Mouse (Mus musculus) spleen, postnatal 36 days (tissue): ENCODE data around the gene Nudt2.

Experiments
- DNase-seq, 2 experiments: peaks; one replicate each; pipeline ENCODE4 v3.0.0; 2022; ENCODE audit warnings: low spot score in 2 of 2, mixed read lengths in 1 of 2

Gene Nudt2

GRCm38 (mm10) chr4:41464345-41465286 lies at the start of gene Nudt2, which contains the start of gene Kif24:
Gene Nudt2, plus strand, starts transcription at chr4:41465151.
Gene Kif24, minus strand, starts transcription at chr4:41464887.
- DNase-seq, result peak; percentile 99

GRCm38 (mm10) chr4:41416966-41417365 lies 48.0 kb upstream of the Nudt2 start:
- no peak for DNase-seq

- no peak for DNase-seq
Measured at GRCm38 (mm10) chr4:41438931-41439330, 26.0 kb upstream of the Nudt2 start.

- DNase-seq, result no peak
Measured at GRCm38 (mm10) chr4:41442790-41443302, 22.1 kb upstream of the Nudt2 start.

- DNase-seq, result no peak
Measured at GRCm38 (mm10) chr4:41447595-41447994, 17.4 kb upstream of the Nudt2 start.

GRCm38 (mm10) chr4:41460690-41461089 lies 4.3 kb upstream of the Nudt2 start:
- DNase-seq, result no peak

GRCm38 (mm10) chr4:41463051-41463738 lies 1.8 kb upstream of the Nudt2 start:
- peak; percentile 25 to 37 for DNase-seq

GRCm38 (mm10) chr4:41465287-41465665 lies 325 bp downstream of the Nudt2 start:
- DNase-seq, result no peak

GRCm38 (mm10) chr4:41468396-41469080 lies 3.6 kb downstream of the Nudt2 start:
- peak; percentile 12 for DNase-seq

GRCm38 (mm10) chr4:41469199-41469598 lies 4.2 kb downstream of the Nudt2 start:
- no peak for DNase-seq

- no peak for DNase-seq
Measured at GRCm38 (mm10) chr4:41470051-41470683, 5.2 kb downstream of the Nudt2 start.

GRCm38 (mm10) chr4:41470684-41471383 lies 5.9 kb downstream of the Nudt2 start:
- DNase-seq, result no peak

GRCm38 (mm10) chr4:41471384-41471689 lies 6.4 kb downstream of the Nudt2 start:
- DNase-seq, result no peak

GRCm38 (mm10) chr4:41477648-41478160 lies 12.8 kb downstream of the Nudt2 start:
- DNase-seq, result no peak

GRCm38 (mm10) chr4:41478751-41479455 lies 14.0 kb downstream of the Nudt2 start:
- DNase-seq, result no peak

GRCm38 (mm10) chr4:41479456-41479804 lies 14.5 kb downstream of the Nudt2 start:
- no peak for DNase-seq

- no peak for DNase-seq
Measured at GRCm38 (mm10) chr4:41480254-41480653, 15.3 kb downstream of the Nudt2 start.

GRCm38 (mm10) chr4:41481601-41482017 lies 16.7 kb downstream of the Nudt2 start:
- DNase-seq, result peak in 1 of 2 experiments; percentile 23

- DNase-seq, result no peak
Measured at GRCm38 (mm10) chr4:41492951-41493350, 28.0 kb downstream of the Nudt2 start.

- no peak for DNase-seq
Measured at GRCm38 (mm10) chr4:41493464-41494116, 28.6 kb downstream of the Nudt2 start.
